Mouse (Mus musculus) MEL (cell line): ENCODE results near the gene Tor1a. TPM values are rescaled to one million over a fixed set of nuclear protein-coding genes. Genes with fewer than 3 reads are reported as not detected.
A peak's percentile ranks its signal among the peaks of the same experiment; 100 is the strongest.

Experiments used
- DNase-seq: peaks from one replicate; pipeline ENCODE4 v3.0.0; 2011; ENCODE audit warnings: low read depth, low spot score
- H3K27ac ChIP-seq: 2 replicates; pipeline ENCODE4 v1.5.1; 2012; ENCODE audit warnings: low read depth, mild to moderate bottlenecking, control low read depth, low read length, moderate library complexity; ENCODE audit not compliant: control insufficient read depth
- H3K27me3 ChIP-seq, 2 experiments: fragments of 150-350 bp in 1 of 2; sonication (generic) in 1 of 2; 2 replicates each; pipeline ENCODE4 v1.6.1; 2012; ENCODE audit warnings: low read length in 2 of 2, mild to moderate bottlenecking in 2 of 2, improper control_type of control experiment in 1 of 2, moderate library complexity in 1 of 2; ENCODE audit not compliant: insufficient read depth in 2 of 2, control insufficient read depth in 1 of 2
- H3K36me3 ChIP-seq, 2 experiments: 2 replicates each; pipeline ENCODE4 v1.6.1; 2012 to 2014; ENCODE audit warnings: low read length in 2 of 2, improper control_type of control experiment in 1 of 2, inconsistent platforms in 1 of 2, mild to moderate bottlenecking in 1 of 2; ENCODE audit not compliant: insufficient read depth in 2 of 2, control insufficient read depth in 1 of 2
- H3K4me1 ChIP-seq, 2 experiments: fragments of 150-350 bp in 1 of 2; sonication (generic) in 1 of 2; 2 replicates each; pipeline ENCODE4 v1.6.1; 2012; ENCODE audit warnings: low read length in 2 of 2, improper control_type of control experiment in 1 of 2, mild to moderate bottlenecking in 1 of 2; ENCODE audit not compliant: insufficient read depth in 2 of 2, control insufficient read depth in 1 of 2
- H3K4me3 ChIP-seq, 2 experiments: fragments of 150-350 bp in 1 of 2; sonication (generic) in 1 of 2; 2 replicates each; pipeline ENCODE4 v1.5.1; 2012; ENCODE audit warnings: low read depth in 2 of 2, low read length in 2 of 2, mild to moderate bottlenecking in 2 of 2, moderate library complexity in 2 of 2, control low read depth in 1 of 2, improper control_type of control experiment in 1 of 2; ENCODE audit not compliant: control insufficient read depth in 1 of 2, insufficient read depth in 1 of 2
- H3K79me2 ChIP-seq: 2 replicates; pipeline ENCODE4 v1.6.1; 2012; ENCODE audit warnings: mild to moderate bottlenecking, low read length, moderate library complexity; ENCODE audit not compliant: control insufficient read depth, poor library complexity, insufficient read depth
- H3K9ac ChIP-seq: 2 replicates; pipeline ENCODE4 v1.6.1; 2012; ENCODE audit warnings: low read depth, mild to moderate bottlenecking, control low read depth, low read length, moderate library complexity; ENCODE audit not compliant: control insufficient read depth, poor library complexity, severe bottlenecking
- H3K9me3 ChIP-seq: fragments of 150-350 bp; sonication (generic); replicated peaks from 2 replicates; pipeline ENCODE4 v1.6.1; 2012; ENCODE audit warnings: mild to moderate bottlenecking, low read length, improper control_type of control experiment, moderate library complexity; ENCODE audit not compliant: insufficient read depth
- CHD1 ChIP-seq: IDR thresholded peaks from 2 replicates; pipeline ENCODE4 v1.6.1; 2012; ENCODE audit warnings: low read depth, mild to moderate bottlenecking, inconsistent platforms, low read length, improper control_type of control experiment
- CTCF ChIP-seq, 3 experiments: IDR thresholded peaks in 2 of 3; conservative IDR thresholded peaks in 1 of 3; 2 replicates each; pipeline ENCODE4 v1.5.1; 2011 to 2012; ENCODE audit warnings: low read length in 3 of 3, low read depth in 2 of 3, mild to moderate bottlenecking in 2 of 3, improper control_type of control experiment in 1 of 3, inconsistent platforms in 1 of 3, mixed read lengths in 1 of 3, moderate library complexity in 1 of 3; ENCODE audit not compliant: control insufficient read depth in 1 of 3, insufficient read depth in 1 of 3, poor library complexity in 1 of 3, severe bottlenecking in 1 of 3
- E2F4 ChIP-seq: IDR thresholded peaks from 2 replicates; pipeline ENCODE4 v1.6.1; 2011; ENCODE audit warnings: low read depth, low read length, improper control_type of control experiment, borderline replicate concordance
- ELF1 ChIP-seq: IDR thresholded peaks from 2 replicates; pipeline ENCODE4 v1.6.1; 2014; ENCODE audit warnings: low read depth, mild to moderate bottlenecking, inconsistent platforms, low read length, improper control_type of control experiment, moderate library complexity
- EP300 ChIP-seq, 2 experiments: IDR thresholded peaks; 2 replicates each; pipeline ENCODE4 v1.6.1; 2011; ENCODE audit warnings: improper control_type of control experiment in 2 of 2, low read length in 2 of 2, low read depth in 1 of 2, mild to moderate bottlenecking in 1 of 2
- ETS1 ChIP-seq: IDR thresholded peaks from 2 replicates; pipeline ENCODE4 v1.6.1; 2012; ENCODE audit warnings: low read depth, mild to moderate bottlenecking, inconsistent platforms, low read length, improper control_type of control experiment, moderate library complexity
- GATA1 ChIP-seq: IDR thresholded peaks from 2 replicates; pipeline ENCODE4 v1.6.1; 2011; ENCODE audit warnings: low read depth, low read length, improper control_type of control experiment
- HCFC1 ChIP-seq: IDR thresholded peaks from 2 replicates; pipeline ENCODE4 v1.6.1; 2012; ENCODE audit warnings: low read depth, mild to moderate bottlenecking, inconsistent platforms, low read length, improper control_type of control experiment, moderate library complexity
- JUND ChIP-seq: IDR thresholded peaks from 2 replicates; pipeline ENCODE4 v1.6.1; 2011; ENCODE audit warnings: low read depth, mild to moderate bottlenecking, improper control_type of control experiment, low read length
- KAT2A ChIP-seq: conservative IDR thresholded peaks from 2 replicates; pipeline ENCODE4 v1.6.1; 2012; ENCODE audit warnings: low read depth, low read length, improper control_type of control experiment, inconsistent platforms
- MAFK ChIP-seq: IDR thresholded peaks from 2 replicates; pipeline ENCODE4 v1.6.1; 2011; ENCODE audit warnings: low read depth, mild to moderate bottlenecking, low read length, improper control_type of control experiment, borderline replicate concordance
- MAX ChIP-seq: IDR thresholded peaks from 2 replicates; pipeline ENCODE4 v1.6.1; 2011; ENCODE audit warnings: low read length, improper control_type of control experiment
- MAZ ChIP-seq: IDR thresholded peaks from 2 replicates; pipeline ENCODE4 v1.6.1; 2012; ENCODE audit warnings: low read depth, mild to moderate bottlenecking, inconsistent platforms, low read length, improper control_type of control experiment
- MXI1 ChIP-seq: IDR thresholded peaks from 2 replicates; pipeline ENCODE4 v1.6.1; 2011; ENCODE audit warnings: mild to moderate bottlenecking, low read depth, low read length, improper control_type of control experiment
- MYB ChIP-seq: IDR thresholded peaks from 2 replicates; pipeline ENCODE4 v1.6.1; 2011; ENCODE audit warnings: mild to moderate bottlenecking, low read depth, low read length, improper control_type of control experiment
- MYC ChIP-seq: IDR thresholded peaks from 2 replicates; pipeline ENCODE4 v1.6.1; 2011; ENCODE audit warnings: low read depth, mild to moderate bottlenecking, low read length, improper control_type of control experiment, moderate library complexity
- NELFE ChIP-seq: IDR thresholded peaks from 2 replicates; pipeline ENCODE4 v1.6.1; 2011; ENCODE audit warnings: low read depth, low read length, improper control_type of control experiment
- NRF1 ChIP-seq: IDR thresholded peaks from 2 replicates; pipeline ENCODE4 v1.6.1; 2014; ENCODE audit warnings: low read depth, mild to moderate bottlenecking, inconsistent platforms, low read length, improper control_type of control experiment, moderate library complexity; ENCODE audit not compliant: poor library complexity, insufficient read depth, severe bottlenecking
- POLR2A ChIP-seq, 2 experiments: IDR thresholded peaks; 2 replicates each; pipeline ENCODE4 v1.6.1; 2011 to 2012; ENCODE audit warnings: low read length in 2 of 2, mild to moderate bottlenecking in 2 of 2, control low read depth in 1 of 2, improper control_type of control experiment in 1 of 2, low read depth in 1 of 2, moderate library complexity in 1 of 2; ENCODE audit not compliant: control insufficient read depth in 1 of 2, insufficient read depth in 1 of 2, poor library complexity in 1 of 2
- POLR2AphosphoS2 ChIP-seq: IDR thresholded peaks from 2 replicates; pipeline ENCODE4 v1.6.1; 2011; ENCODE audit warnings: low read length, improper control_type of control experiment
- RCOR1 ChIP-seq: IDR thresholded peaks from 2 replicates; pipeline ENCODE4 v1.6.1; 2012; ENCODE audit warnings: low read depth, mild to moderate bottlenecking, inconsistent platforms, low read length, improper control_type of control experiment
- SIN3A ChIP-seq: IDR thresholded peaks from 2 replicates; pipeline ENCODE4 v1.6.1; 2012; ENCODE audit warnings: low read length, improper control_type of control experiment, inconsistent platforms
- SMC3 ChIP-seq: IDR thresholded peaks from 2 replicates; pipeline ENCODE4 v1.6.1; 2011; ENCODE audit warnings: low read depth, low read length, improper control_type of control experiment
- TAL1 ChIP-seq: IDR thresholded peaks from 2 replicates; pipeline ENCODE4 v1.6.1; 2012; ENCODE audit warnings: mild to moderate bottlenecking, inconsistent platforms, low read length, moderate library complexity, mixed read lengths
- TBP ChIP-seq: IDR thresholded peaks from 2 replicates; pipeline ENCODE4 v1.8.0; 2011; ENCODE audit warnings: low read depth, low read length, improper control_type of control experiment
- TCF12 ChIP-seq: IDR thresholded peaks from 2 replicates; pipeline ENCODE4 v1.6.1; 2014; ENCODE audit warnings: low read depth, mild to moderate bottlenecking, inconsistent platforms, low read length, improper control_type of control experiment, moderate library complexity
- USF1 ChIP-seq: IDR thresholded peaks from 2 replicates; pipeline ENCODE4 v1.6.1; 2014; ENCODE audit warnings: low read depth, mild to moderate bottlenecking, inconsistent platforms, low read length, improper control_type of control experiment, moderate library complexity
- ZMIZ1 ChIP-seq: IDR thresholded peaks from 2 replicates; pipeline ENCODE4 v1.6.1; 2012; ENCODE audit warnings: low read depth, mild to moderate bottlenecking, inconsistent platforms, low read length, improper control_type of control experiment, moderate library complexity
- ZNF384 ChIP-seq: IDR thresholded peaks from 2 replicates; pipeline ENCODE4 v1.6.1; 2012; ENCODE audit warnings: low read depth, mild to moderate bottlenecking, inconsistent platforms, low read length, improper control_type of control experiment
- polyA plus RNA-seq, 2 experiments: library from polyadenylated mRNA; stranded (reverse) in 1 of 2; unstranded in 1 of 2; fragments of >175 nt in 1 of 2; fragments of >200 nt in 1 of 2; gene quantifications; 2 replicates each; pipeline versions ENCODE4 v1.2.1 to v1.2.4; 2012; ENCODE audit warnings: low replicate concordance in 2 of 2, low read depth in 1 of 2; ENCODE audit not compliant: insufficient read length in 2 of 2, insufficient read depth in 1 of 2, missing spikeins in 1 of 2
- total RNA-seq: library from RNA; depleted of rRNA; stranded (reverse); fragments of 300-350 nt; gene quantifications from 2 replicates; pipeline ENCODE4 v1.2.3, GENCODE M21; 2012

Tor1a gene
- total and polyA plus RNA-seq, 3 experiments = 55.6 to 60.1 TPM; not detected in 1

DNA sequence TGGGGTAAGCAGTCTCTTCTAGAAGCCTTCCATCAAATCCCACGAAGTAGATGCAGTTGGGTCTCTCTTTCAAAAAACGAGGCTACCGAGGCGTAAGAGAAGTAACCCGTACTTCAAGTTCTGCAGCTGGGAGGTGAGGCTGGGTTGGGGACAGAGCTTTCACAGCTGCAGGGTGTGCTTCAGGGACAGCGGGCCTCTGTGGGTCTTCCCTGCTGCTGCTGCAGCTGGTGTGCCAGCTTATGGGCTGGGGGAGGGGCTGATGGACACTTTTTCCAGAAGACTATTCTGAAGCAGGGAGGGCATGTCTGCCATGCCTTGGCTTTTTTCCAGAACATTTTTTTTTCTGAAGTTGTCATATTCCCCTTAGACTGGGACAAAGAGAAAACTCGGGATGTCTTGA lies 15.3 kb upstream of the Tor1a start:
- Histone ChIP-seq H3K4me3 (peak overlapping the region; percentile 76 to 84), H3K27ac (no peak overlapping the region), H3K36me3 (peaks cover 0 to 17% of the 10 kb centered on the region in 2 experiments; a peak in 2 of 4 replicates), H3K4me1 (peaks cover 5 to 23% of the 10 kb centered on the region in 2 experiments), H3K27me3 (no peaks in the 10 kb centered on the region), H3K79me2 (peaks cover 8% of the 10 kb centered on the region), H3K9ac (peak overlapping the region; percentile 70), H3K9me3 (no peaks in the 10 kb centered on the region)
- DNase-seq = no peak
- TF ChIP-seq MYB (no peak), POLR2AphosphoS2 (no peak), GATA1 (no peak)

DNA sequence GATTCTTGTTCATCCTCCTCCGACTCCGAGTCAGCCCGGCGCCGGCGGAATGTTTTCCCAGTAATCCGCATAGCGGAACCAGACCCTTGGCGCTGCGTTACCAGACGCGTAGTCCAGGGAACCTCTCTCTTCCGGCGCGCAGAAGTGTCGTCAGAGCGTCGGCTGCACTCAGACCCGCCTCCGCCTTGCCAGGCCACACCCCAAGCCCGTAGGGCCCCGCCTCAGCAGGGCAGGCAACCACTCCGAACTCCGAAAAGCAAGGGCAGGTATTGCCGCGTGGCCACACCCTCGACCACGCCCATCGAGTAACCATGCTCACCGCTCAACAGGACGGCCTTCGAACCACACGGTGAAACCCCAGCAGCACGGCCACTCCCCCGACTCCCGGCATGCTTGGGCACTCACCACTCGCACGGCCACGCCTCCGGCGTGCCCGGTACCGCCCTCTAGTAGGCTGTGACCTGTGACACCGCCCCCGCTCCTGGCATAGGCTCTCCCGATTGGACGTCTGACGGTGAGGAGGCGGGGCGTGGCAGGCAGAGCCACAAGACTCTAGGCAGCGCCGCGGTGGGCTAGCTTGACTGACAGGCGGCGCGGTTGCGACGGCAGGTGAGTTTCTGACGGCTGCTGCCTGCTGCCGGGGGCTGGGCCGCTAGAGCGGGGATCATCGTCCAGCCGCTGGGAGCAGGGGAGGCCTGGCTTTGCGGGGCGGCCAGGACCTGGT lies 14.2 kb upstream of the Tor1a start, which contains the start of the genes BC005624 and Usp20:
BC005624 (minus strand) TSS at position 412 of the 724 bp plus-strand sequence.
Usp20 (plus strand) TSS at position 490 of the 724 bp plus-strand sequence.
- peaks cover 8% of the 10 kb centered on the region for H3K79me2 ChIP-seq
- H3K27me3 ChIP-seq = no peaks in the 10 kb centered on the region
- no peak within 1 kb of the TSS for H3K27ac ChIP-seq
- H3K36me3 ChIP-seq = peaks cover 0 to 17% of the 10 kb centered on the region in 2 experiments; a peak in 2 of 4 replicates
- H3K4me1 ChIP-seq = peaks cover 5 to 23% of the 10 kb centered on the region in 2 experiments
- peak within 1 kb of the TSS; percentile 70 for H3K9ac ChIP-seq
- DNase-seq = peak; percentile 99
- no peaks in the 10 kb centered on the region for H3K9me3 ChIP-seq
- peak; percentile 67; the same call in 1 of the 2 replicates for TF ChIP-seq MAZ
- TF ChIP-seq MXI1 = peak; percentile 95
- no peak for TF ChIP-seq RCOR1
- peak; percentile 33; the same call in 1 of the 2 replicates for TF ChIP-seq NRF1
- TF ChIP-seq TAL1 = no peak
- TF ChIP-seq CTCF (IDR thresholded peaks at IDR 0.05 in 2 of 3, conservative IDR thresholded peaks at IDR 0.05 in 1 of 3; ENCODE audit: control insufficient read depth in 1 of 3, insufficient read depth in 1 of 3, low read depth in 2 of 3, low read length in 3 of 3, poor library complexity in 1 of 3, severe bottlenecking in 1 of 3) = no peak
- TF ChIP-seq ELF1 = peak; percentile 97
- TF ChIP-seq SIN3A = peak; percentile 100
- no peak for TF ChIP-seq E2F4
- TF ChIP-seq GATA1 = no peak
- TF ChIP-seq HCFC1 = peak; percentile 94
- TF ChIP-seq KAT2A = no peak; the same call in 1 of the 2 replicates
- peak; percentile 72; the same call in 1 of the 2 replicates for TF ChIP-seq MYC
- TF ChIP-seq CHD1 = no peak
- TF ChIP-seq TBP = peak; percentile 6; the same call in 1 of the 2 replicates
- no peak for TF ChIP-seq EP300 (IDR thresholded peaks at IDR 0.05; ENCODE audit: low read depth in 1 of 2, low read length in 2 of 2)
- TF ChIP-seq NELFE = peak; percentile 60
- no peak for TF ChIP-seq JUND
- TF ChIP-seq MAFK = no peak
- TF ChIP-seq SMC3 = no peak
- TF ChIP-seq ETS1 = 0 out of 2 replicates have a peak, but pooled peaks have one; percentile 5
- no peak for TF ChIP-seq ZNF384
- peak; percentile 47; the same call in 1 of the 2 replicates for TF ChIP-seq USF1
- peak; percentile 55; the same call in 1 of the 2 replicates for TF ChIP-seq ZMIZ1
- peak; percentile 54 to 63; a peak in 2 of 4 replicates for TF ChIP-seq POLR2A (IDR thresholded peaks at IDR 0.05; ENCODE audit: control insufficient read depth in 1 of 2, insufficient read depth in 1 of 2, low read depth in 1 of 2, low read length in 2 of 2, poor library complexity in 1 of 2)
- TF ChIP-seq TCF12 = 0 out of 2 replicates have a peak, but pooled peaks have one; percentile 11
- TF ChIP-seq MAX = peak; percentile 72; the same call in 1 of the 2 replicates
- H3K4me3 ChIP-seq = peak within 1 kb of the TSS; percentile 76 to 84
